8 mouse cellular contexts compared by ENCODE assay signal in genomic region chr7:19403731-19404296, GRCm38 (mm10). TPM values are rescaled to one million over a fixed set of nuclear protein-coding genes. Genes with fewer than 3 reads are reported as not detected.
DNase-seq lines count a peak whose midpoint lies in the region; ATAC-seq and TF ChIP-seq lines count a peak whose summit lies in the region.

Gene Klc3, minus strand, starts transcription at chr7:19404104.

- no peaks in the 10 kb centered on the region for H3K9me3 ChIP-seq in forebrain, postnatal 0 days (ENCODE audit: low read length)
- H3K9me3 ChIP-seq in kidney, embryonic 14.5 days (ENCODE audit: control insufficient read depth, low read length) = peaks cover 3% of the 10 kb centered on the region; the same call in 1 of the 2 replicates

- peaks cover 33% of the 10 kb centered on the region for H3K27me3 ChIP-seq in forebrain, postnatal 0 days (ENCODE audit: insufficient read depth, low read length)
- H3K27me3 ChIP-seq in kidney, embryonic 14.5 days (ENCODE audit: control insufficient read depth, insufficient read depth, low read length) = peaks cover 32% of the 10 kb centered on the region

- TF ChIP-seq CTCF in forebrain, postnatal 0 days (IDR thresholded peaks at IDR 0.05; ENCODE audit: low read depth) = no peak

- no peaks in the 10 kb centered on the region for H3K4me1 ChIP-seq in forebrain, postnatal 0 days (ENCODE audit: insufficient read depth)
- H3K4me1 ChIP-seq in kidney, embryonic 14.5 days (ENCODE audit: control insufficient read depth, insufficient read depth, low read length) = no peaks in the 10 kb centered on the region

- H3K27ac ChIP-seq in forebrain, postnatal 0 days (ENCODE audit: low read depth, low read length) = no peak within 1 kb of the TSS
- H3K27ac ChIP-seq in kidney, embryonic 14.5 days (ENCODE audit: low read depth, low read length) = no peak within 1 kb of the TSS

- 2% methylated on average over 59 of the region's 62 CpGs for WGBS in forebrain, postnatal 0 days
- WGBS in kidney, embryonic 14.5 days = under 1% methylated on average over 60 of the region's 62 CpGs

- H3K4me2 ChIP-seq in forebrain, postnatal 0 days (ENCODE audit: low read depth) = peak within 1 kb of the TSS; percentile 89
- peak within 1 kb of the TSS; percentile 96 for H3K4me2 ChIP-seq in kidney, embryonic 14.5 days (replicated peaks; ENCODE audit: low read depth, low read length)

- H3K9ac ChIP-seq in forebrain, postnatal 0 days = peak within 1 kb of the TSS; percentile 44
- peak within 1 kb of the TSS; percentile 60 for H3K9ac ChIP-seq in kidney, embryonic 14.5 days (ENCODE audit: low read depth, low read length)

- peak; percentile 78 for ATAC-seq in CD4-positive, CD25-positive, alpha-beta regulatory T cell, adult 4 months
- ATAC-seq in forebrain, postnatal 0 days = no peak
- ATAC-seq in kidney, embryonic 14.5 days (ENCODE audit: low FRiP score, low TSS enrichment) = peak; percentile 74

- DNase-seq in adrenal gland, postnatal 10 days = peak; percentile 51
- DNase-seq in forebrain, postnatal 0 days = no peak
- peak; percentile 75 for DNase-seq in lung, postnatal 14 days
- peak; percentile 70 for DNase-seq in retina, adult 2 months (ENCODE audit: low read depth, low spot score)
- DNase-seq in frontal cortex, postnatal 10 days (ENCODE audit: low spot score in 2 of 2) = no peak
- DNase-seq in cerebellum, adult 9-10 months = no peak

- H3K4me3 ChIP-seq in forebrain, postnatal 0 days (ENCODE audit: low read depth, low read length) = peak within 1 kb of the TSS; percentile 46
- H3K4me3 ChIP-seq in kidney, embryonic 14.5 days (ENCODE audit: low read length) = peak within 1 kb of the TSS; percentile 62

- no peaks in the 10 kb centered on the region for H3K36me3 ChIP-seq in forebrain, postnatal 0 days (ENCODE audit: insufficient read depth)
- no peaks in the 10 kb centered on the region for H3K36me3 ChIP-seq in kidney, embryonic 14.5 days (ENCODE audit: control insufficient read depth, insufficient read depth, low read length)

RNA-seq across cellular contexts. Expression of gene Klc3, which starts in this region (rescaled TPM):
- 1 to 10 TPM; 2.6 to 3.3 TPM for polyA plus RNA-seq in CD4-positive, CD25-positive, alpha-beta regulatory T cell, adult 4 months (2017; shearing (Covaris generic))
- 1 to 10 TPM; 1.4 to 1.7 TPM for total RNA-seq in adrenal gland, postnatal 10 days (2021)
- total RNA-seq in forebrain, postnatal 0 days (2014; rRNA removed) = 2.2 and 3.0 TPM in 2 replicates
- 2.1 and 2.9 TPM in 2 replicates for polyA plus RNA-seq in forebrain, postnatal 0 days (2015; fragmentation: Nextera tagmentation; extraction: Ambion mirVana)
- 5.7 and 6.7 TPM in 2 replicates for polyA plus RNA-seq in kidney, embryonic 14.5 days (2014; fragmentation: Nextera tagmentation; extraction: Ambion mirVana)

Comparison
In these comparisons a context has a peak if more than half of its experiments do, and no peak if none do; other contexts are left out.
1. DNase-seq: peak in adrenal gland, postnatal 10 days (single experiment), lung, postnatal 14 days (single experiment) and retina, adult 2 months (single experiment); none in forebrain, postnatal 0 days (single experiment), frontal cortex, postnatal 10 days (0 of 2) and cerebellum, adult 9-10 months (single experiment).